Mouse (Mus musculus): ENCODE measurements around the gene Soga3. TPM values are rescaled to one million over a fixed set of nuclear protein-coding genes. Genes with fewer than 3 reads are reported as not detected.

Gene Soga3
- total RNA-seq (2022): 100 to 1,000 TPM; 147 to 163 (median 159) TPM

DNA sequence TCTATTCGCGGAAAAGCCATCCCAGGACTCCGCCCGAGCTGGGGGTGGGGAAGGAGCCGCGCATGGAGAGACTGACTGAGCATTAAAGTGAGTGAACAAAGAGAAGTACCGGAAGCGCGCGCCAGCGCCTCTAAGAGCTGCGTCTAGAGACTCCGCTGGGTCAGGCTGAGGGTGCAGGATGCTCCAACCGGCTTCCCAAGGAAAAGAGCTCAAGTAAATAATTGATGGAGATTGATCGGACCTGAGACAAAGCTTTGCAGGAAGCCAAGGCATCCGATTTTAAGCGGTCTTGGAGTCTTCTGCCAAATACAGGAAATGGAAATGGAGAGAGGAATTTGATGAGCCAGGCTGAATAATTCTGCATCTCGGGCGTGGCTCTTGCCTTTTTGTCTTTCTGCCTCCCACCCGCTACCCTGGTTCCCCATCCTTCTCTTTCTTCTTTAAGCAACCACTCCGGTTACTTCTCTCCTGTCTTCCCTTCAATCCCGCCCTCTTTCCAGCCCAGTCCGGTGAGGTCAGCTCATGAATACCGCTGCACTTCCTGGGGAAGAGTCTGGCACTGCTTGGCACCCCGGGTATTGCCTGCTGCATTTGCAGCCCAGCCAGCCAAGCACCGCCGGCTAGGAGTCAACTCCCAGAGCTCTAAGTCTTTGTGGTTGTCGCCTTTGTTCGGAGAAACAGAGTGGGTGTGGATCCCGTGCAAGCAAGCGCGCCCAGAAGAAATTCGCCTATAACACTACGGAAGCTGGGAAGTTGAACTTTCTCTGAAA is at the start of gene Soga3:
Gene Soga3, plus strand, starts transcription at position 274 of the 770 bp plus-strand sequence.
- DNase-seq (ENCODE audit: low spot score in 2 of 2): peak; percentile 41 to 63

DNA sequence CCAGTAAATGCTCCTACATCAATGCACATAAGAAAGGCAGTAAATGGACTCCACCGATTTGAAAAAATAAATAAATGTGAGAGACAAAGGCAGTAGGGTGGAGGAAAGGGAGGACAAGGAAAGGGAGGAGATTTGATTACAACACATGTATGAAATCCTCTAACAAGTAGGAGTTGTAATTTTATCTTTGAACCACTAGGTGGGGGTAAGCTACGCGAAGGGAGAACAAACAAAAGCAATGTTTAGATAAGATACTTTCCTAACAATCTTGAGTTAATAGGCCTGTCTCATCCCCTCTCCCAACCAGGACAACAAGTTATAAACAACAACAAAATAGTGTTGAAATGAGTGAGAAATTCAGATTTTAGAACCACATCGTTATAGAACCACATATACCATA is 36.7 kb upstream of the Soga3 start:
- DNase-seq (ENCODE audit: low spot score in 2 of 2): no peak

GRCm38 (mm10) chr10:29142556-29143105 is 1.0 kb upstream of the Soga3 start:
- DNase-seq (ENCODE audit: low spot score in 2 of 2): no peak

DNA sequence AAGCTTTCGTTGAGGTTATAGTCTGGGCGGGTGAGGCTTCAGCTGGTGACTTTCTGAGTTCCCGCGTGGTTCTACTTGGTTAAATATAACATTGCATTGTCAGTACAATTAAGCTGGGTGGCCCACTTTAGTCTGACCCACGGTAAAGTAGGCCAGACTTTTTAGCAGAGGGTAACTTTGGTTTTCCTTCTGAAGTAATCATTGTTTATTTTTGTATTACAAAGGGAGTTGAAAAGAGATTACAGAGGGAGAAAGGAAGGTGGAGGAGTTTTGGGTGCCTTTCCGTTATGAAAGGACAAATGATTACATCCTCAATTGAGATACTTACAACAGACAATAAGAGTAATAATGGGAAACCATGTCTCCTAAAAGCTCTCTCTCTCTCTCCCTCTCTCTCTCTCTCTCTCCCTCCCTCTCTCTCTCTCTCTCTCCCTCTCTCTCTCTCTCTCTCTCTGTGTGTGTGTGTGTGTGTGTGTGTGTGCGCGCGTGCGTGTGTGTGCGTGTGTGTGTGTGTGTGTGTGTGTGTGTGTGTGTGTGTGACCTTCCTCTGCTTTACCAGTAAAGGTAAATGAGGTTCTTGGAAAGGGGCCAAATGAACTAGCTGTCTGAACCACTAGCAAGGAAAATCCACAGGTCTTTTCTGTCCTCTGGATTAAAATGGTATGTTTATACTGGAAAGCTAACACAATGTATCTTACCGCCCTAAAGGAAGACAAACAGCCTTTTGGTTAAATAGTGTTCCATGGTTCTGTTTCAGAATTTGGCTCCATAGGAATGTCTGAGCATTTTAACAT is 1.2 kb downstream of the Soga3 start:
- DNase-seq (ENCODE audit: low spot score in 2 of 2): no peak

DNA sequence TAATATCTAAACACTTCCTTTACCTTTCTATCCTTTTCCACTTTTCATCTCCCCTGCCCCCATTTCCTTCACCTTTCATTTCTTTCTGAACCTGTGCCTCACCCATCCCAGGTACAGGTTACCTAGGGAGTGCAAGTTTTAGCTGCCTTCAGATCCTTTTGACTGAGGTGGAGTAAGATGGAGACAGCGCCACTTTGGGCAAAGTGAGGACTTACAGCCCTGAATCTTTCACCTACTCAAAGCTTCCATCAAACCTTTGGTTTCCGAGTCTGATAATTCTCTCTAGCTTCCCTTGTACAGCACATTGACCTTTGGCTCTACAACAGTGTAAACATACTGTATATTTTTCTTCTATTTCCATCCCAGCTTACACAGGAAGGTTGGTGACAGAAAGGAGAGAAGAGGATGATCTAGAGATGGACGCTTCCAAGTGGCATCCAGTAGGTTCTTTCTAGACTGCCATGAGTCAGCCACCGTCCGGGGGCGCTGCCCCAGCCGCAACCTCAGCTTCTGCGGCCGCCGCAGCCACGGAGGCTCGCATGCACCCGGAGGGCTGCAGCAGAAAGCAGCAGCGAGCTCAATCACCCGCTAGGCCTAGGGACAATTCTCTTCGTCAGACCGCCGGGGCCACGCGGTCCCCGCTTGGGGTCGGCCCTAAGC is 2.7 kb downstream of the Soga3 start:
- DNase-seq (ENCODE audit: low spot score in 2 of 2): peak in 1 of 2 experiments; percentile 12

DNA sequence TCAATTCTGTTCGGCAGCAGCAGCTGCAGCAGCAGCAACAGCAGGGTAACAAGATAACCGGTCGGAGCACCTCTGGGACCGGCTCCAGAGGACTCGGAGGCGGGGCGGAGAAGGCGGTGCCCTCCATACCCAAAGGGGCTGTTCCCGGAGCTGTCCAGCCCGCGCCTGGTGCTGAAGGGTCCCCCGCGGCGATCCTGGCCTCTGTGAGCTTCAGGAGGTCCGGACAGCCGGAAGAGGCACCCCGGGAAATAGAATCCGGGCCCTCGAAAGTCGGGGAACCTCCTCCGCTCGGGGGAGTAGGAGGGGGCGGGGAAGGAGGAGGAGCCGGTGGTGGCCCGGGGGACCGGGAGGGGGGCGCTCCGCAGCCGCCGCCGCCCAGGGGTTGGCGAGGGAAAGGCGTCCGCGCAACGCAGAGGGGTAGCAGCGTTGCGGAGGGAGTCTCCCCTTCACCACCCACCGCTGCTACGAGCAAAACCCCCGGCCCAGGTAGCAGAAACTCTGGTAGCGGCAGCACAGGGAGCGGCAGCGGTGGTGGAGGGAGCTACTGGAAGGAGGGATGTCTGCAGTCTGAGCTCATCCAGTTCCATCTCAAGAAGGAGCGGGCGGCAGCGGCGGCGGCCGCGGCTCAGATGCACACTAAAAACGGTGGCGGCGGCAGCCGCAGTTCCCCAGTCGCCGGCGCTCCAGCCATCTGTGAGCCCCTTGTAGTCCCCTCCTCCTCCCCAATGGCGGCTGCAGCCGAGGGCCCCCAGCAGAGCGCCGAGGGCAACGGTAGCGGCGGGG is 3.4 kb downstream of the Soga3 start:
- DNase-seq (ENCODE audit: low spot score in 2 of 2): peak; percentile 75 to 79

DNA sequence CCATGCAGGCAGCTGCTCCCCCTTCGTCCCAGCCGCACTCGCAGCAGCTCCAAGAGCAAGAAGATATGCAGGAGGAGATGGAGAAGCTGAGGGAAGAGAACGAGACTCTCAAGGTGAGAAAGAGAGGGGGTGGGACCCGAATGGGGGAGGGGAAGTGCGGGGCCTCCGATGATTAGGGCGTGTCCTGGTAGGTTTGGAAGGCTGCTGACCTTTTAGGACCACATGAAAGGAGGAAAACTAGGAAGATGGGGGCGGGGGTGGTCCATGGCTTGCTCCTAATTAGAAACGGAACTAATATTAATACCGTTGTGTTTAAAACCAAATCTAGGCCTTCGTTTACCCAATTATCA is 4.0 kb downstream of the Soga3 start:
- DNase-seq (ENCODE audit: low spot score in 2 of 2): no peak

DNA sequence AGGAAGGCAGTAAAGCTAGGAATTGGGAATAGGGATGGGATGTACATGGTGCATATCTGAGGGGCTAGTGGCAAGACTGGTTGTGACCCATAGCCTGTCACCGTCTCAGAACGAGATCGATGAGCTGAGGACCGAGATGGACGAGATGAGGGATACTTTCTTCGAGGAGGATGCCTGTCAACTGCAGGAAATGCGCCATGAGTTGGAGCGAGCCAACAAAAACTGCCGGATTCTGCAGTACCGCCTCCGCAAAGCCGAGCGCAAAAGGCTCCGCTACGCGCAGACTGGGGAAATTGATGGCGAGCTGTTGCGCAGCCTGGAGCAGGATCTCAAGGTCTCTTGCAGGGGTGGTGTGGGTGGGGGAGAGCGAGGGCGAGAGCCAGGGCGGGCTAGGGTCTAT is 4.4 kb downstream of the Soga3 start:
- DNase-seq (ENCODE audit: low spot score in 2 of 2): peak; percentile 68 to 81

DNA sequence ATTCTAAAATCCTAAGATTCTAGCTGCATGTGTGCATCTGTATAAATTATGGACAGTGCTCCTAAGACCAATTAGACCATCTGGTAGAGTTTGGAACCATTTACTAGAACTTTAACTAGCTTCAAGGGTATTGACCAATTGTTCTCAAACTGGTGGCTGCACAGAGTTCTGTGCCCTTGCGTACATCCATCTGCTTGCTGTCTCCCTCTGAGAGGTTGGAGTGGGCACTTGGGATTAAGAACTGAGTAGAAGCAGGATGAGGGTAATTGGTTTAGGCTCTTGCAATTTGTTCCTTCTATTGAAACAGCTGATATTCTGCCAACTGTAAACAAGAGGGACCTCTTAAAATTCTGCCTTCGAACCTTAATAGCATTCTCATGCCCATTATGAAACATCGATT is 11.7 kb downstream of the Soga3 start:
- DNase-seq (ENCODE audit: low spot score in 2 of 2): no peak

GRCm38 (mm10) chr10:29161664-29162063 is 18.0 kb downstream of the Soga3 start:
- no peak for DNase-seq (ENCODE audit: low spot score in 2 of 2)

DNA sequence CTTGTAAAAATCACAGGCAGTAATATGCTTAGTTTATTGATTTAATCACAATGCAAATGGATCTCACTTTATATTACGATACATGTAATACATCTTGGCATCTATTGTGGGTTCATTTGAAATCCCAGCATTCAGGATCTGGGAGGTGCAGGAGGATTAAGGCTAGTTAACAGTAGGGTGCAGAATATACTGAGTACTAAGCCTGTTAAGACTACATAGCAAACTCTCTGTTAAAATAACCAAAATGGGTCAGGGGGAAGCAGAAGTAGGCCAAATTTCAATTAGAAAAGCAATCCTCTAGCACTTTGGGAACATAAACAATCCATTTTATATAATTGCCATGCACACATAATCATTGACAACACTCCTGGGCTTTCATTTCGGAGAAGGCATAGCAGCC is 30.1 kb downstream of the Soga3 start:
- no peak for DNase-seq (ENCODE audit: low spot score in 2 of 2)

DNA sequence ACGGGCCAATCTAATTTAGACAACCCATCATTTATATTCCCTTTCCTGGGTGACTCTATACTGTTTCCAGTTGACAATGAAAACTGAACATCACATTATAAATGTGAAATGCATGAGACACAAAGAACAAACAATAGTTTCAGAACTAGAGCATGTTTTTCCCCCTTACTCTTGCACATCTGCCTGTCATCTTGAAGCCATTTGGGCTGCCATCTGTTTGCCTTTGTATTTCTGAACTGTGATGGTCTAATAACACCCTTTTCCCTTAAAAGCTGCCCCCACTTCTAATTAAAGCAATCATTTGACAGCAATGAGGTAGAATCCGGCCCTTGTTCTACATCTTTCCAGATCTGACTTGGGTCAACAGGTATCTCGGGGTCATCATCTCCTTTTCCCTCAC is 32.0 kb downstream of the Soga3 start:
- peak in 1 of 2 experiments; percentile 42 for DNase-seq (ENCODE audit: low spot score in 2 of 2)

- DNase-seq (ENCODE audit: low spot score in 2 of 2): peak in 1 of 2 experiments; percentile 27
These were observed 33.2 kb downstream of the Soga3 start for GRCm38 (mm10) chr10:29176881-29177280.

DNA sequence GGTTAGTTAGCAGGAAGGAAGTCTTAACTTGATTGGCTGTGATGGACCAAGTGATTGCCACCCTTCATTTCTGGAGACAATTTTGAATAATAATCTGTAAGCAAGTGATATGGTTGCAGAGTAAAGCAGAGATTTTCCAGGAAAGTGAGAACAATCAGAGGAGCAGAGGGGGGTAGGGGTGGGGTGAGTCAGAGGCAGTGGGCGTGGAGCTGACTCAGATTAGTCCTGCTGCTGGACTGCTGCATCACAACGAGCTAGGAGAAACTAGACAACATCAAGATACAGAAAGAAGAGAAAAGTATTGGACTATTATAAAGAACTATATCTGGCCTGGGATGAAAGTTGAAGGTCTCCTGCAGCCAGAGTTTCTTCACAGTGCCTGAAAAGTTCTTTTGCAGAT is 34.4 kb downstream of the Soga3 start:
- peak; percentile 41 to 47 for DNase-seq (ENCODE audit: low spot score in 2 of 2)

GRCm38 (mm10) chr10:29180210-29180609 is 36.6 kb downstream of the Soga3 start:
- DNase-seq (ENCODE audit: low spot score in 2 of 2): no peak

GRCm38 (mm10) chr10:29181046-29181445 is 37.4 kb downstream of the Soga3 start:
- DNase-seq (ENCODE audit: low spot score in 2 of 2): no peak

GRCm38 (mm10) chr10:29193769-29194168 is 50.1 kb downstream of the Soga3 start:
- no peak for DNase-seq (ENCODE audit: low spot score in 2 of 2)

- no peak for DNase-seq (ENCODE audit: low spot score in 2 of 2)
These were observed 53.2 kb downstream of the Soga3 start for GRCm38 (mm10) chr10:29196811-29197210.

GRCm38 (mm10) chr10:29198642-29199041 is 55.0 kb downstream of the Soga3 start, which contains the start of gene Gm49353:
Gene Gm49353, plus strand, starts transcription at chr10:29198954.
- no peak for DNase-seq (ENCODE audit: low spot score in 2 of 2)

GRCm38 (mm10) chr10:29199835-29200234 is 56.2 kb downstream of the Soga3 start:
- DNase-seq (ENCODE audit: low spot score in 2 of 2): no peak

- no peak for DNase-seq (ENCODE audit: low spot score in 2 of 2)
These were observed 57.0 kb downstream of the Soga3 start for GRCm38 (mm10) chr10:29200609-29201008.

All from layer of hippocampus, adult 8-10 months (tissue).